Mouse (Mus musculus) embryonic fibroblast, embryonic 13.5 days (primary cell): Measurements from ENCODE around the gene Trpc7.

Source experiments
- CTCF ChIP-seq: IDR thresholded peaks from 2 replicates; pipeline ENCODE4 v1.5.1; 2011; ENCODE audit warnings: mild to moderate bottlenecking, control low read depth, low read length, moderate library complexity, borderline replicate concordance; ENCODE audit not compliant: insufficient read depth
- POLR2A ChIP-seq: IDR thresholded peaks from 2 replicates; pipeline ENCODE4 v1.6.1; 2011; ENCODE audit warnings: low read depth, mild to moderate bottlenecking, control low read depth, low read length, moderate library complexity

DNA sequence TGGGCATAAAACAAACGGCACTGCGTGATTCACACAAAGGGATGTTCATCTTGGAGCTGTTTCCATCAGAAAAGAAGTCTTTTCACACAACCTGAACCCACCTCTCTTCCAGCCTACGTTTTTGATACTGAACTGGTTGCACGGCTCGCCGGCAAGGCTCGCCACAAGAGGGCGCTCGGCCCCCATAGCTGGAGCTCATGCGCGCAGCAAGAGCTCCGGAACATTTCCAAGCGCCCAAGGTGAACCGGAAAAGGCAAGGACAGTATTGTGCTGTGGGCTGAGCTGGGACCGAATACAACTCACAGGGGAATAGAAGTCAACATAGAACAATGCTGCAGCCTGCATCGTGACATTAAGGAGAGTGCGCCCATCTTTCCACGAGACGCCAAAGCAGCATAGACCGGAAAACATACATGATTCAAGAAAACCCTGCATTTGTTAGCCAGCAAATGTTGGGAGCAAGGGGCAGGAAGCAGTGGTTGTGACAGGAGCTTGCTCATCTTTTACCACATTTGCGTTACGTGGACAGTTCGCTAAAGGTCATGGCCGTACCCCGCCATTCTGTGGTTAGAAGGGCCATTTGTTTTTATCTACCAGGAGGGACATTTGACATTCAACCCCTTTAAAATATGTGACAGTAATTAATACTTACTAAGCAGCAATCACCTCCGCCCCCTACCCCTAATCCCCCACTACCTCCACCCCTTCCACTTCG, 88.9 kb downstream of the Trpc7 start:
- TF ChIP-seq CTCF (peak; percentile 94), POLR2A (no peak)
